Mouse (Mus musculus) liver, adult 2 months (tissue): ENCODE results near the gene Usp6nl. TPM values are rescaled to one million over a fixed set of nuclear protein-coding genes. Genes with fewer than 3 reads are reported as not detected.

Experiments
- DNase-seq: peaks from one replicate; pipeline ENCODE4 v3.0.0-alpha.2; 2011; ENCODE audit warnings: low read depth, low spot score; ENCODE audit errors: extremely low read depth
- H3K27ac ChIP-seq: fragments of 200-500 bp; replicated peaks from 2 replicates; pipeline ENCODE4 v1.5.1; 2012; ENCODE audit warnings: low read depth, mild to moderate bottlenecking, control low read depth, inconsistent platforms, low read length; ENCODE audit not compliant: insufficient read depth
- H3K27me3 ChIP-seq: fragments of 200-500 bp; 2 replicates; pipeline ENCODE4 v1.6.1; 2012; ENCODE audit warnings: mild to moderate bottlenecking, moderate library complexity, low read length, inconsistent platforms; ENCODE audit not compliant: control insufficient read depth, insufficient read depth
- H3K36me3 ChIP-seq: fragments of 200-500 bp; 2 replicates; pipeline ENCODE4 v1.6.1; 2012; ENCODE audit warnings: low read length, inconsistent platforms; ENCODE audit not compliant: control insufficient read depth, insufficient read depth
- H3K4me1 ChIP-seq: fragments of 200-500 bp; 2 replicates; pipeline ENCODE4 v1.6.1; 2011; ENCODE audit warnings: low read length; ENCODE audit not compliant: control insufficient read depth, insufficient read depth
- H3K4me3 ChIP-seq: fragments of 200-500 bp; 2 replicates; pipeline ENCODE4 v1.5.1; 2011; ENCODE audit warnings: low read depth, mild to moderate bottlenecking, control low read depth, low read length, moderate library complexity; ENCODE audit not compliant: insufficient read depth
- H3K79me2 ChIP-seq: fragments of 200-500 bp; 2 replicates; pipeline ENCODE4 v1.6.1; 2012; ENCODE audit warnings: inconsistent platforms, mild to moderate bottlenecking, low read length, moderate library complexity; ENCODE audit not compliant: control insufficient read depth, insufficient read depth
- H3K9ac ChIP-seq: fragments of 200-500 bp; 2 replicates; pipeline ENCODE4 v1.6.1; 2012; ENCODE audit warnings: low read depth, mild to moderate bottlenecking, control low read depth, inconsistent platforms, low read length
- CTCF ChIP-seq: fragments of 200-500 bp; IDR thresholded peaks from 2 replicates; pipeline ENCODE4 v1.5.1; 2011; ENCODE audit warnings: low read depth, low read length, control low read depth
- POLR2A ChIP-seq: fragments of 200-500 bp; IDR thresholded peaks from 2 replicates; pipeline ENCODE4 v1.6.1; 2011; ENCODE audit warnings: low read length, control low read depth; ENCODE audit not compliant: insufficient read depth; ENCODE audit errors: extremely low read depth
- WGBS: fragments of 180-500 bp; shearing (Covaris S2); methylation state at CpG from one replicate; pipeline ENCODE4 v1.1.7; 2018; 5-methylcytosine and 5-hydroxymethylcytosine counted together
- polyA plus RNA-seq: library from polyadenylated mRNA; depleted of rRNA; stranded (reverse); fragments of >200 nt; gene quantifications from 2 replicates; pipeline ENCODE4 v1.2.3, GENCODE M21; 2012
- total RNA-seq: library from RNA; depleted of rRNA; stranded (reverse); fragments of >200 nt; gene quantifications from 2 replicates; pipeline ENCODE4 v1.2.3, GENCODE M21; 2014

Gene Usp6nl
- total and polyA plus RNA-seq, 2 experiments, result 7.6 to 7.9 TPM

GRCm38 (mm10) chr2:6366973-6367372 lies 44.5 kb downstream of the Usp6nl start:
- WGBS, result 89% methylated on average over 6 of the region's 6 CpGs
- no peak overlapping the region for H3K9ac ChIP-seq

GRCm38 (mm10) chr2:6367497-6367896 lies 45.0 kb downstream of the Usp6nl start:
- DNase-seq, result no peak
- 93% methylated on average over 6 of the region's 6 CpGs for WGBS
- Histone ChIP-seq H3K27ac (no peak overlapping the region), H3K4me3 (no peak overlapping the region), H3K79me2 (peaks cover 12% of the 10 kb centered on the region; the same call in 1 of the 2 replicates), H3K9ac (no peak overlapping the region), H3K4me1 (peaks cover 2% of the 10 kb centered on the region), H3K36me3 (no peaks in the 10 kb centered on the region), H3K27me3 (no peaks in the 10 kb centered on the region)
- TF ChIP-seq POLR2A (no peak), CTCF (no peak)

More at GRCm38 (mm10) chr2:6366973-6367372, 44.5 kb downstream of the Usp6nl start:
- Histone ChIP-seq H3K36me3 (no peaks in the 10 kb centered on the region), H3K4me3 (no peak overlapping the region), H3K79me2 (peaks cover 14% of the 10 kb centered on the region; the same call in 1 of the 2 replicates), H3K4me1 (peaks cover 2% of the 10 kb centered on the region), H3K27me3 (no peaks in the 10 kb centered on the region), H3K27ac (no peak overlapping the region)
- no peak for TF ChIP-seq POLR2A
- no peak for TF ChIP-seq CTCF
- DNase-seq, result no peak

GRCm38 (mm10) chr2:6374216-6374615 lies 51.7 kb downstream of the Usp6nl start:
- no peaks in the 10 kb centered on the region for H3K36me3 ChIP-seq
- H3K4me3 ChIP-seq, result no peak overlapping the region
- no peak overlapping the region for H3K9ac ChIP-seq
- H3K27ac ChIP-seq, result no peak overlapping the region
- no peaks in the 10 kb centered on the region for H3K27me3 ChIP-seq
- H3K79me2 ChIP-seq, result peaks cover 8% of the 10 kb centered on the region; the same call in 1 of the 2 replicates
- H3K4me1 ChIP-seq, result peaks cover 7% of the 10 kb centered on the region; the same call in 1 of the 2 replicates
- DNase-seq, result no peak
- TF ChIP-seq POLR2A (no peak), CTCF (no peak)
- 93% methylated on average over 14 of the region's 14 CpGs for WGBS

- WGBS, result 94% methylated on average over 8 of the region's 8 CpGs
- Histone ChIP-seq H3K36me3 (no peaks in the 10 kb centered on the region), H3K9ac (no peak overlapping the region), H3K27me3 (no peaks in the 10 kb centered on the region), H3K4me3 (no peak overlapping the region), H3K79me2 (peaks cover 18% of the 10 kb centered on the region; the same call in 1 of the 2 replicates), H3K27ac (no peak overlapping the region), H3K4me1 (peaks cover 14% of the 10 kb centered on the region)
- no peak for DNase-seq
- no peak for TF ChIP-seq CTCF
- no peak for TF ChIP-seq POLR2A
These were observed 53.6 kb downstream of the Usp6nl start for GRCm38 (mm10) chr2:6376071-6376470.

- Histone ChIP-seq H3K27me3 (no peaks in the 10 kb centered on the region), H3K79me2 (peaks cover 25% of the 10 kb centered on the region; the same call in 1 of the 2 replicates), H3K27ac (no peak overlapping the region), H3K36me3 (no peaks in the 10 kb centered on the region), H3K9ac (no peak overlapping the region), H3K4me3 (no peak overlapping the region), H3K4me1 (peaks cover 14% of the 10 kb centered on the region)
- TF ChIP-seq CTCF, result no peak
- TF ChIP-seq POLR2A, result no peak
- DNase-seq, result no peak
- WGBS, result 81% methylated on average over 4 of the region's 4 CpGs
These were observed 54.5 kb downstream of the Usp6nl start for GRCm38 (mm10) chr2:6376941-6377340.

GRCm38 (mm10) chr2:6378590-6379205 lies 56.2 kb downstream of the Usp6nl start:
- peak; percentile 73 for DNase-seq
- peaks cover 14% of the 10 kb centered on the region for H3K4me1 ChIP-seq
- WGBS, result 25% methylated on average over 8 of the region's 8 CpGs
- H3K79me2 ChIP-seq, result peaks cover 29% of the 10 kb centered on the region; the same call in 1 of the 2 replicates
- H3K27ac ChIP-seq, result peak overlapping the region; percentile 14; the same call in 1 of the 2 replicates
- TF ChIP-seq POLR2A, result no peak
- TF ChIP-seq CTCF, result no peak
- H3K27me3 ChIP-seq, result no peaks in the 10 kb centered on the region
- no peaks in the 10 kb centered on the region for H3K36me3 ChIP-seq
- H3K4me3 ChIP-seq, result no peak overlapping the region
- no peak overlapping the region for H3K9ac ChIP-seq
